Mouse (Mus musculus) erythroblast, embryonic 14.5 days (primary cell): ENCODE measurements around the gene Pofut2.

Experiments
- GATA1 ChIP-seq: IDR thresholded peaks from 2 replicates; pipeline ENCODE4 v1.6.1; 2012; ENCODE audit warnings: low read length, inconsistent platforms, mixed read lengths
- TAL1 ChIP-seq: IDR thresholded peaks from 3 replicates; pipeline ENCODE4 v1.6.1; 2012; ENCODE audit warnings: low read length, inconsistent platforms, mixed read lengths

GRCm38 (mm10) chr10:77305766-77306165 lies 46.7 kb downstream of the Pofut2 start:
- no peak for TF ChIP-seq TAL1
- TF ChIP-seq GATA1, result no peak
